Mouse (Mus musculus): ENCODE data around the gene Ptprn2.

DNA sequence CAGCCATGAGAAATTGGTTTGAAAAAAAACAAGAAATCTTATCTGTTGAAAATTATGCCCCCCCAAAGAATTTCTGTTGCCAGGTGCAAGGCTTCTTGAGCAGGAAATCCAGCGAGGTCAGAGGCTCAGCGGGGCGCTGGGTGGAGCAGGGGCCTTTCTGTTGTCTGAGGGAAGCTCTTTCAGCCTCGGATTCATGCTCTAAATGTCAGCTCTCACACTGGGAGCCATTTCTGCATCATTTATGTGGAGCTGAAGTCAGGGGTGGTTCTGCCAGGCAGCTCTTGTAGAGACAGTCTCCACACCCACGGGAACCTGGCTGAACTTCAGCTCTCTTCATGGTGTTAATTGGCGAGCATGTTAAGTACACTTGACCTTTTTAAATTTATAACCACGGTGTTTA is 174.6 kb downstream of the Ptprn2 start:
- TF ChIP-seq CTCF (IDR thresholded peaks at IDR 0.05; ENCODE audit: borderline replicate concordance, extremely low read depth, insufficient read depth, insufficient read length) (no peak), POLR2A (IDR thresholded peaks at IDR 0.05; ENCODE audit: borderline replicate concordance, extremely low read depth, insufficient read depth, insufficient read length, poor library complexity, severe bottlenecking) (no peak)
